Mouse (Mus musculus) layer of hippocampus, postnatal 10 days (tissue): ENCODE measurements around the gene Lin52. TPM values are rescaled to one million over a fixed set of nuclear protein-coding genes. Genes with fewer than 3 reads are reported as not detected.
"Not testable (repeated sequence)": the region's sequence is repeated elsewhere in the genome, so short reads cannot be mapped to it uniquely, and the experiment has no call there.

Experiments
- DNase-seq, 2 experiments: peaks; one replicate each; pipeline ENCODE4 v3.0.0; 2021; ENCODE audit warnings: low spot score in 2 of 2
- total RNA-seq, 2 experiments: library from RNA; stranded (reverse); gene quantifications; 2 replicates each; pipeline ENCODE4 v1.2.3; 2021

Lin52 gene
- total RNA-seq, 2 experiments from 2014 or later, result 15.4 to 17.7 TPM

- no peak for DNase-seq
Observed at GRCm38 (mm10) chr12:84533706-84534486, 82.7 kb downstream of the Lin52 start.

GRCm38 (mm10) chr12:84539537-84539936, 88.3 kb downstream of the Lin52 start:
- not testable (repeated sequence) for DNase-seq

- DNase-seq, result no peak
Observed at GRCm38 (mm10) chr12:84541391-84541958, 90.3 kb downstream of the Lin52 start.

GRCm38 (mm10) chr12:84546028-84546427, 94.8 kb downstream of the Lin52 start:
- DNase-seq, result peak; percentile 71 to 77

- no peak for DNase-seq
Observed at GRCm38 (mm10) chr12:84546577-84547085, 95.4 kb downstream of the Lin52 start.

- DNase-seq, result no peak
Observed at GRCm38 (mm10) chr12:84548251-84548650, 97.0 kb downstream of the Lin52 start.

- DNase-seq, result no peak
Observed at GRCm38 (mm10) chr12:84555218-84555617, 104.0 kb downstream of the Lin52 start.

GRCm38 (mm10) chr12:84562558-84562957, 111.3 kb downstream of the Lin52 start:
- no peak for DNase-seq

- DNase-seq, result no peak
Observed at GRCm38 (mm10) chr12:84567576-84567975, 116.4 kb downstream of the Lin52 start.

GRCm38 (mm10) chr12:84569336-84569970, 118.2 kb downstream of the Lin52 start, which contains the start of gene Vsx2:
Vsx2 (plus strand) TSS chr12:84569762.
- no peak for DNase-seq

GRCm38 (mm10) chr12:84569976-84570693, 118.9 kb downstream of the Lin52 start:
- no peak for DNase-seq

GRCm38 (mm10) chr12:84570694-84571415, 119.6 kb downstream of the Lin52 start:
- DNase-seq, result no peak

- no peak for DNase-seq
Observed at GRCm38 (mm10) chr12:84571466-84572340, 120.5 kb downstream of the Lin52 start.

GRCm38 (mm10) chr12:84572341-84572720, 121.1 kb downstream of the Lin52 start:
- DNase-seq, result no peak

- DNase-seq, result no peak
Observed at GRCm38 (mm10) chr12:84573094-84573493, 121.9 kb downstream of the Lin52 start.

- DNase-seq, result no peak
Observed at GRCm38 (mm10) chr12:84577768-84578439, 126.7 kb downstream of the Lin52 start.

- DNase-seq, result no peak
Observed at GRCm38 (mm10) chr12:84578440-84578770, 127.2 kb downstream of the Lin52 start.

- DNase-seq, result no peak
Observed at GRCm38 (mm10) chr12:84581285-84581684, 130.1 kb downstream of the Lin52 start.
